7 mouse cellular contexts compared by ENCODE assay signal in the genomic region with DNA sequence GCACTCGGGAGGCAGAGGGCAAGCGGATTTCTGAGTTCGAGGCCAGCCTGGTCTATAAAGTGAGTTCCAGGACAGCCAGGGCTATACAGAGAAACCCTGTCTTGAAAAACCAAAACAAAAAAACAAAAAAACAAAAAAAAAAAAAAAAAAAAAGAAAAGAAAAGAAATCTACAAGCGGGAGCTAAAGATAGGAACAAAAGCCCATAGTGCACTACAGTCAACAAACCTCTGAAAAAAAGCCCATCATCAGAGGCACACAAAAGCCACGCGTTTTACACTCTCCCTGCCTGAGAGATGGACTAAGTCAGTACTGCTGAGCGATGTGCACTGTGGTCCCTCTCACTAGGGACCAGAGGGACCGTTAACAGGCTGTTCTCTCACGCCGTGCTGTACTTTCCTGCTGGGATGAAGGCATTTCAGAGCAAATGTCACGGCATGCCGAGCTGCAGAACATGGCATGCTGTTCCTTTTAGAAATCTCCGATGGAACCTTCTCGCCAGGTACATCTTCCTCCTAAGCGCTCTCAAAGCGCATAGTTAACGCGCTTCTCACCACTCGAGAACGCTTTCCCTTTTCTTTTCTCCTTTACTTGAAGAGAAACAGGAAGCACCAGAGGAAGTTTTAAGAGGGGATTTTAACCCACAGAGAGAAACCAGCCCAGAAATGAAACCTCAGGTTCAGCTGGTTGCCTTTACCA. TPM values are rescaled to one million over a fixed set of nuclear protein-coding genes. Genes with fewer than 3 reads are reported as not detected.
DNase-seq lines count a peak whose midpoint lies in the region; ATAC-seq and TF ChIP-seq lines count a peak whose summit lies in the region.

No protein-coding gene starts in this region.

- no peak overlapping the region for H3K27ac ChIP-seq in neural tube, embryonic 11.5 days (ENCODE audit: low read depth, low read length)
- H3K27ac ChIP-seq in embryonic fibroblast, embryonic 13.5 days (ENCODE audit: insufficient read depth, low read length), result no peak overlapping the region
- H3K27ac ChIP-seq in hindbrain, postnatal 0 days, result no peak overlapping the region
- no peak overlapping the region for H3K27ac ChIP-seq in midbrain, embryonic 16.5 days (ENCODE audit: low read length)

- TF ChIP-seq POLR2A in embryonic fibroblast, embryonic 13.5 days (IDR thresholded peaks at IDR 0.05; ENCODE audit: low read depth, low read length), result no peak

- no peak for ATAC-seq in neural tube, embryonic 11.5 days (ENCODE audit: insufficient read depth, low FRiP score, low TSS enrichment)
- ATAC-seq in hindbrain, postnatal 0 days, result no peak
- no peak for ATAC-seq in midbrain, embryonic 16.5 days

- no peak for DNase-seq in neural tube, embryonic 11.5 days (ENCODE audit: low spot score)
- DNase-seq in neural tube, embryonic 10.5 days (ENCODE audit: extremely low spot score, low spot score), result no peak
- DNase-seq in hindbrain, postnatal 0 days (ENCODE audit: low spot score), result no peak
- no peak for DNase-seq in ovary, postnatal 10 days (ENCODE audit: low spot score)
- no peak for DNase-seq in spleen, postnatal 36 days (ENCODE audit: low spot score in 2 of 2)

- H3K4me1 ChIP-seq in neural tube, embryonic 11.5 days (ENCODE audit: control insufficient read depth, insufficient read depth, low read length), result no peaks in the 10 kb centered on the region
- no peaks in the 10 kb centered on the region for H3K4me1 ChIP-seq in embryonic fibroblast, embryonic 13.5 days (ENCODE audit: control insufficient read depth, insufficient read depth, low read length)
- no peaks in the 10 kb centered on the region for H3K4me1 ChIP-seq in hindbrain, postnatal 0 days (ENCODE audit: insufficient read depth, low read length)
- peaks cover 3% of the 10 kb centered on the region; the same call in 1 of the 2 replicates for H3K4me1 ChIP-seq in midbrain, embryonic 16.5 days (ENCODE audit: control insufficient read depth, insufficient read depth, low read length)

- no peak overlapping the region for H3K4me3 ChIP-seq in neural tube, embryonic 11.5 days (ENCODE audit: low read depth, low read length)
- peak overlapping the region; percentile 11; the same call in 1 of the 2 replicates for H3K4me3 ChIP-seq in embryonic fibroblast, embryonic 13.5 days (ENCODE audit: insufficient read depth, low read length)
- H3K4me3 ChIP-seq in hindbrain, postnatal 0 days (ENCODE audit: low read length), result peak overlapping the region; percentile 27
- H3K4me3 ChIP-seq in midbrain, embryonic 16.5 days (ENCODE audit: low read depth, low read length), result peak overlapping the region; percentile 23

- no peak overlapping the region for H3K9ac ChIP-seq in neural tube, embryonic 11.5 days (ENCODE audit: low read length)
- 0 out of 2 replicates have a peak overlapping the region, but pooled peaks have one; percentile 9 for H3K9ac ChIP-seq in hindbrain, postnatal 0 days (replicated peaks; ENCODE audit: low read length)
- no peak overlapping the region for H3K9ac ChIP-seq in midbrain, embryonic 16.5 days (ENCODE audit: low read depth, low read length)

- peak overlapping the region; percentile 25; the same call in 1 of the 2 replicates for H3K4me2 ChIP-seq in neural tube, embryonic 11.5 days (ENCODE audit: low read depth)
- H3K4me2 ChIP-seq in hindbrain, postnatal 0 days (ENCODE audit: low read depth, low read length), result peak overlapping the region; percentile 56
- H3K4me2 ChIP-seq in midbrain, embryonic 16.5 days (ENCODE audit: low read length), result peak overlapping the region; percentile 61

- TF ChIP-seq CTCF in embryonic fibroblast, embryonic 13.5 days (IDR thresholded peaks at IDR 0.05; ENCODE audit: borderline replicate concordance, insufficient read depth, low read length), result no peak
- TF ChIP-seq CTCF in hindbrain, postnatal 0 days (IDR thresholded peaks at IDR 0.05; ENCODE audit: low read depth), result no peak

- H3K36me3 ChIP-seq in neural tube, embryonic 11.5 days (ENCODE audit: control insufficient read depth, insufficient read depth, low read length), result no peaks in the 10 kb centered on the region
- H3K36me3 ChIP-seq in hindbrain, postnatal 0 days (ENCODE audit: insufficient read depth, low read length), result no peaks in the 10 kb centered on the region
- H3K36me3 ChIP-seq in midbrain, embryonic 16.5 days (ENCODE audit: control insufficient read depth, insufficient read depth, low read length), result no peaks in the 10 kb centered on the region

- no peaks in the 10 kb centered on the region for H3K9me3 ChIP-seq in neural tube, embryonic 11.5 days (ENCODE audit: control insufficient read depth, low read length)
- H3K9me3 ChIP-seq in hindbrain, postnatal 0 days (ENCODE audit: low read length), result no peaks in the 10 kb centered on the region
- no peaks in the 10 kb centered on the region for H3K9me3 ChIP-seq in midbrain, embryonic 16.5 days (replicated peaks; ENCODE audit: control insufficient read depth, low read length, poor library complexity, severe bottlenecking)

- WGBS in neural tube, embryonic 11.5 days, result 19% methylated on average over 20 of the region's 20 CpGs
- WGBS in hindbrain, postnatal 0 days, result 12% methylated on average over 20 of the region's 20 CpGs
- 16% methylated on average over 20 of the region's 20 CpGs for WGBS in midbrain, embryonic 16.5 days

- no peaks in the 10 kb centered on the region for H3K27me3 ChIP-seq in neural tube, embryonic 11.5 days (ENCODE audit: control insufficient read depth, insufficient read depth, low read length)
- H3K27me3 ChIP-seq in hindbrain, postnatal 0 days (ENCODE audit: insufficient read depth, low read length), result peaks cover 7% of the 10 kb centered on the region; the same call in 1 of the 2 replicates
- peaks cover 3% of the 10 kb centered on the region; the same call in 1 of the 2 replicates for H3K27me3 ChIP-seq in midbrain, embryonic 16.5 days (ENCODE audit: control insufficient read depth, insufficient read depth, low read depth, low read length)

RNA-seq across cellular contexts. Expression of a gene that starts 40.4 kb away (rescaled TPM):
- 29.7 and 32.8 TPM in 2 replicates for polyA plus RNA-seq in neural tube, embryonic 11.5 days (2014; fragmentation: Nextera tagmentation; extraction: Ambion mirVana)
- 8.0 and 8.4 TPM in 2 replicates for polyA plus RNA-seq in embryonic fibroblast, embryonic 13.5 days (2011; ENCODE audit: insufficient read length, low read depth, missing spikeins)
- 12.3 and 13.1 TPM in 2 replicates for total RNA-seq in hindbrain, postnatal 0 days (2014; rRNA removed)
- polyA plus RNA-seq in hindbrain, postnatal 0 days (2015; fragmentation: Nextera tagmentation; extraction: Ambion mirVana), result 11.7 and 12.3 TPM in 2 replicates
- 13.9 and 20.7 TPM in 2 replicates for polyA plus RNA-seq in midbrain, embryonic 16.5 days (2015; fragmentation: Nextera tagmentation; extraction: Ambion mirVana)

RNA-seq across cellular contexts. Expression of a gene that starts 57.2 kb away (rescaled TPM):
- 1.5 and 2.0 TPM in 2 replicates for polyA plus RNA-seq in neural tube, embryonic 11.5 days (2014; fragmentation: Nextera tagmentation; extraction: Ambion mirVana)
- 0.91 TPM in 1 of 2 replicates, not detected in the other for polyA plus RNA-seq in embryonic fibroblast, embryonic 13.5 days (2011; ENCODE audit: insufficient read length, low read depth, missing spikeins)
- 1.1 and 1.8 TPM in 2 replicates for total RNA-seq in hindbrain, postnatal 0 days (2014; rRNA removed)
- polyA plus RNA-seq in hindbrain, postnatal 0 days (2015; fragmentation: Nextera tagmentation; extraction: Ambion mirVana), result 1.7 and 2.2 TPM in 2 replicates
- 1.9 and 2.0 TPM in 2 replicates for polyA plus RNA-seq in midbrain, embryonic 16.5 days (2015; fragmentation: Nextera tagmentation; extraction: Ambion mirVana)
